Mouse (Mus musculus) embryonic facial prominence, embryonic 11.5 days (tissue): ENCODE measurements at regions not wholly inside any gene's neighbourhood (a gene's known extent, or its start where the extent isn't known, plus 50 kb on each side); places are given as distances from the start of the nearest gene placed in this dataset.
A peak's percentile ranks its signal among the peaks of the same experiment; 100 is the strongest.

ENCODE experiments used
- ATAC-seq: fragments of 200-750 bp; cut with Nextera tagmentation; replicated peaks from 2 replicates; pipeline ENCODE4 v1.8.0; 2017; ENCODE audit warnings: low read depth; ENCODE audit not compliant: insufficient number of reproducible peaks, low FRiP score, low TSS enrichment
- DNase-seq: peaks from one replicate; pipeline ENCODE4 v3.0.0-alpha.2; 2015; ENCODE audit warnings: low spot score
- H3K27ac ChIP-seq: fragments of 300-500 bp; sonication (generic); replicated peaks from 2 replicates; pipeline ENCODE4 v1.5.1; 2014; ENCODE audit warnings: mild to moderate bottlenecking, low read depth, low read length, control low read depth
- H3K27me3 ChIP-seq: fragments of 300-500 bp; sonication (generic); 2 replicates; pipeline ENCODE4 v1.6.1; 2014; ENCODE audit warnings: mild to moderate bottlenecking, low read length, moderate library complexity, mixed read lengths; ENCODE audit not compliant: control insufficient read depth, insufficient read depth
- H3K36me3 ChIP-seq: fragments of 300-500 bp; sonication (generic); replicated peaks from 2 replicates; pipeline ENCODE4 v1.6.1; 2014; ENCODE audit warnings: low read depth, mild to moderate bottlenecking, low read length, moderate library complexity, mixed read lengths; ENCODE audit not compliant: control insufficient read depth, insufficient read depth
- H3K4me1 ChIP-seq: fragments of 300-500 bp; sonication (generic); 2 replicates; pipeline ENCODE4 v1.6.1; 2014; ENCODE audit warnings: low read length, mixed read lengths; ENCODE audit not compliant: control insufficient read depth, insufficient read depth
- H3K4me2 ChIP-seq: fragments of 300-500 bp; sonication (generic); 2 replicates; pipeline ENCODE4 v1.6.1; 2014; ENCODE audit warnings: low read depth, mild to moderate bottlenecking, control low read depth, low read length, moderate library complexity
- H3K4me3 ChIP-seq: fragments of 300-500 bp; sonication (generic); 2 replicates; pipeline ENCODE4 v1.5.1; 2014; ENCODE audit warnings: low read depth, low read length, control low read depth
- H3K9ac ChIP-seq: fragments of 300-500 bp; sonication (generic); replicated peaks from 2 replicates; pipeline ENCODE4 v1.6.1; 2014; ENCODE audit warnings: mild to moderate bottlenecking, control low read depth, low read length
- H3K9me3 ChIP-seq: fragments of 300-500 bp; sonication (generic); replicated peaks from 2 replicates; pipeline ENCODE4 v1.6.1; 2016; ENCODE audit warnings: mild to moderate bottlenecking, low read length, inconsistent platforms, mixed read lengths; ENCODE audit not compliant: control insufficient read depth
- WGBS: fragments of 180-500 bp; shearing (Covaris S2); extraction: QIAGEN DNeasy Blood & Tissue Kit; methylation state at CpG from one replicate; pipeline ENCODE4 v1.1.7; 2014; 5-methylcytosine and 5-hydroxymethylcytosine counted together

DNA sequence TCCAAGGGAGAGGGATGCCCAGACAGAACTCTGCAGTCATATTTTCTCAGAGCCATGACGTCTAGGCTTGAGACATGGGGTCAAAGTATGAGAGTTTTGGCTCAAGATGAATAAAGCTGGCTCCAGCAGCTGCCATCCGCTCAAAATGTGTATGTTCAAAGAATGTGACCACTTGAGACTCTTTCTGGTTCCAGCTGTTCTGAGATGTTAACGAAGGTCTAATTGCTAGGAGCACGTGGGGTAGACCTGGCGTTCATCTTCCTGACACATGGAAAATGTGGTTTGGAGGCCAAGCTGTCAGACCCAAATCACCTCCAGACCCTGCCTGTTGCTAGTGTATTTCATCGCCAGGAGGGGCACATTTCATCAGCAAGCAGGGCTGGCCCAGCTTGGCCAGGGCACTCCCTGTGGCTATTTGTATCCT lies 58.9 kb upstream of the Ankrd1 start:
- peak; percentile 56 for DNase-seq
- Histone ChIP-seq H3K36me3 (no peaks in the 10 kb centered on the region), H3K4me1 (no peaks in the 10 kb centered on the region), H3K9ac (no peak overlapping the region), H3K27ac (no peak overlapping the region), H3K9me3 (no peaks in the 10 kb centered on the region), H3K27me3 (no peaks in the 10 kb centered on the region), H3K4me2 (no peak overlapping the region), H3K4me3 (no peak overlapping the region)
- no peak for ATAC-seq
- WGBS: 56% methylated on average over 6 of the region's 6 CpGs

DNA sequence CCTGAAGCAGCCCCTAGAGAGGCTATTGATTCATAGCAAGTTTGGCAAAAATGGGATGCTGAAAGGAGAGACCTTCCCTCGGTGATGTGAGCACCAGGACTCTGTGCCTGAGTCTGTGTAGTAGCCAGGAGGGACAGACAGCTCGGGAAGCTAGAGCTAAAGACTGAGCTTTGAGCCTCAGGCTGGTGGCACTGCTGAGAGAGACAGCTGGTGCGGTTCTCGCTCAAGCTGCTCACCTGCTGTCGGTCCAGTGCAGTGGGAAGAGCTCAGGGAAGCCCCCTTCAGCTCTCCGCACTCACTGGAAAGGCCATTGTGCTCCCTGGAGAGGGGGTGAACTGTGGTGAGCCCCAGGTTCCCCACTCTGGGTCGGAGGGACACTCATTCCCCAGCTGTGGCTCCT lies 60.4 kb upstream of the Ankrd1 start:
- Histone ChIP-seq H3K27ac (no peak overlapping the region), H3K9ac (no peak overlapping the region), H3K4me2 (no peak overlapping the region), H3K9me3 (no peaks in the 10 kb centered on the region), H3K27me3 (no peaks in the 10 kb centered on the region), H3K4me1 (no peaks in the 10 kb centered on the region), H3K4me3 (no peak overlapping the region), H3K36me3 (no peaks in the 10 kb centered on the region)
- ATAC-seq (no peak), DNase-seq (no peak)
- 71% methylated on average over 7 of the region's 7 CpGs for WGBS

DNA sequence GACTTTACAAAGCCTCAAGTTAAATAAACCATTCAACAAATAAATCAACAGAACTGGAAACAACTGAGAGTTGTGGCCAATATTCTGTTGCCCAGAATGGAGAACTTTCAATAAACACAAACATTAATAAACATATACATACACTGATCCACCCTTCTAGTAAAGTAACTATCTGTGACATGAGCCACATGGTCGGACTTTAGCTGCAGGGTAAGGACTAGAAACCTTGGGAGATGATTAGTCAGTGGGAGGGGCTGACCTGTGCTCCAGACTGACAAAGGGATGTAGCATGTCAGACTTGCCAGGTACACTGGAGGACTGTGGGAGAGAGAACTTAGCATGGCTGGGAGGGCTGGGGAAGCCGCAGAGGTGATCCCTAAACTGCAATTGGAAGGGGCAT lies 61.6 kb upstream of the Ankrd1 start:
- no peaks in the 10 kb centered on the region for H3K36me3 ChIP-seq
- no peaks in the 10 kb centered on the region for H3K9me3 ChIP-seq
- H3K4me3 ChIP-seq: no peak overlapping the region
- no peaks in the 10 kb centered on the region for H3K27me3 ChIP-seq
- H3K4me1 ChIP-seq: no peaks in the 10 kb centered on the region
- no peak overlapping the region for H3K27ac ChIP-seq
- no peak overlapping the region for H3K9ac ChIP-seq
- no peak overlapping the region for H3K4me2 ChIP-seq
- ATAC-seq (no peak), DNase-seq (no peak)
- 50% methylated on average over 2 of the region's 2 CpGs for WGBS

DNA sequence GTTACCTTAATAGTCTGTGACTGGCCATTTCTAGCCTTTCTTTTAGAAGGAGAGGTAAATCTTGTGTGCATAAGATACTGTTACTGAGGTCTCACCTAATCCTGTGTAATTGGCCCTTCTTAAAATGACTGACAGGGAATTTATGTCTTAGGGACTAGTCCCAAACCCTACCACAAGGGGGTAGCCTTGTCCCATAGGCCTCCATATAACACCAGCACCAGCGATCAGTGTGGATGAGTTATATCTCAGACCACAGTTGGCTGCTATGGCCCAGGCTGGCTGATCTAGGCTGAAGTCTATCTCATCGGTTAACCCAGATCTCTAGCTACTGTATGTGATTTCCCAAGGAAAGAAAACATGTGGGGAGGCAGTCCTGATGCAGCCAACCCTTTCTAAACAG lies 63.2 kb upstream of the Ankrd1 start:
- H3K27ac ChIP-seq: no peak overlapping the region
- no peak overlapping the region for H3K4me3 ChIP-seq
- H3K4me1 ChIP-seq: no peaks in the 10 kb centered on the region
- no peaks in the 10 kb centered on the region for H3K27me3 ChIP-seq
- WGBS: 32% methylated on average over 2 of the region's 2 CpGs
- DNase-seq (peak; percentile 76), ATAC-seq (peak; percentile 69)
- no peaks in the 10 kb centered on the region for H3K9me3 ChIP-seq
- no peak overlapping the region for H3K4me2 ChIP-seq
- H3K36me3 ChIP-seq: no peaks in the 10 kb centered on the region
- H3K9ac ChIP-seq: no peak overlapping the region

DNA sequence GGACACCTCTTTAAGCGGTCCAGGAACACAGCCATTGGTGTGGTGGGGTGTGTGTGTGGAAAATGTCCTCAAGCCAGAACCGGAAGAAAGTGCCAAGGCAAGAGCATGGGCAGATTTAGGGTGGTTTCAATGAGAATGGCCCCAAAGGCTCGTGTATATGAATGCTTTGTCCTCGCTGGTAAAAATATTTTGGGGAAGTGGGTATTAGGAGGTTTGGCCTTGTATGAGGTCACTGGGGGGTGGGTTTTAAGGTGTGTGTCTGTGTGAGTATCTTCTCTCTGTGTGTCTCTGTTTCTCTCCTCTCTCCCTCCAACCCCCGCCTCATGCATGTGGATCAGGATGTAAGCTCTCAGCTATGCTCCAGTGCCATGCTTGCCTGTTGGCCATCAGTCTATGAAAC lies 69.8 kb upstream of the Ankrd1 start:
- Histone ChIP-seq H3K9me3 (no peaks in the 10 kb centered on the region), H3K4me2 (no peak overlapping the region), H3K9ac (no peak overlapping the region), H3K4me1 (no peaks in the 10 kb centered on the region), H3K4me3 (no peak overlapping the region), H3K27ac (no peak overlapping the region), H3K27me3 (no peaks in the 10 kb centered on the region), H3K36me3 (no peaks in the 10 kb centered on the region)
- no peak for DNase-seq
- no peak for ATAC-seq
- 93% methylated on average over 5 of the region's 5 CpGs for WGBS

DNA sequence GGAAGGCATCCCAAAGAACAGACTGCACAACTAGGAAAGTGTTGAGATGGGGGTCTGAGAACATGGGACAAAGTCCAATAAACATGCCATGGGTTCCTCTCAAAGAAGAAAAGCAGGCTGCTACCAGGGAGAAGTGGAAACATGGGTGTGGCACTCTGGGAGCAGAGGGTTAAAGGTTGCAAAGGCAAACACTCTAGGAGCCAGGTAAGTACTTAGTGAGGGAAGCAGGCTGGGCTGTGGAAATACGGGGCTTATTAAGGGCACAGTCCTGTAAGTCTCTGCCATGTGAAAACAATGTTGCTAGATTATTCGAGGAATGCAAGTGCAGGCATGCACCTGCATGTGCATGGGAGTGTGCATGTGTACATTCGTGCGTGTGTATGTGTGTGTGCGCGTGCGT lies 71.7 kb upstream of the Ankrd1 start:
- no peaks in the 10 kb centered on the region for H3K27me3 ChIP-seq
- DNase-seq (no peak), ATAC-seq (no peak)
- no peaks in the 10 kb centered on the region for H3K4me1 ChIP-seq
- no peak overlapping the region for H3K27ac ChIP-seq
- H3K9me3 ChIP-seq: no peaks in the 10 kb centered on the region
- H3K36me3 ChIP-seq: no peaks in the 10 kb centered on the region
- H3K4me3 ChIP-seq: no peak overlapping the region
- 87% methylated on average over 7 of the region's 7 CpGs for WGBS
- no peak overlapping the region for H3K9ac ChIP-seq
- no peak overlapping the region for H3K4me2 ChIP-seq

DNA sequence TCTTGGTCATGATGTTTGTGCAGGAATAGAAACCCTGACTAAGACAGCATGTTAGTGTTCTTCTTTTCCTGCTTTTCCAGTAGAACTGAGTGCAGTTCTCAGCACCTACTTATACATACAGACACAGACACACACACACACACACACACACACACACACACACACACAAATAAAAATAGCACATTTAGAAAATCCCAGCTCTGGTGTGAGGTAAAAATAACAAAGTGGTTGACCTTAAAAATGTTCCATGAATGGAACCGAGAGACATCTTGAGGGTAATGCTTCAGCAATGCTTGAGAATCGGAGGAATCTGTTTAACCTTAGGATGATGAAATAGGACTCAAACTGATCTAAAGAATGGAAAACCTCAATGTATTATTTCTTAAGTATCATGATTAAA lies 84.4 kb upstream of the Ankrd1 start:
- no peak overlapping the region for H3K9ac ChIP-seq
- no peak overlapping the region for H3K4me2 ChIP-seq
- ATAC-seq: no peak
- H3K4me1 ChIP-seq: no peaks in the 10 kb centered on the region
- no peak overlapping the region for H3K4me3 ChIP-seq
- no peak overlapping the region for H3K27ac ChIP-seq
- H3K9me3 ChIP-seq: no peaks in the 10 kb centered on the region
- no peaks in the 10 kb centered on the region for H3K36me3 ChIP-seq
- no peak for DNase-seq
- no peaks in the 10 kb centered on the region for H3K27me3 ChIP-seq
- WGBS: 91% methylated on average over 2 of the region's 2 CpGs

DNA sequence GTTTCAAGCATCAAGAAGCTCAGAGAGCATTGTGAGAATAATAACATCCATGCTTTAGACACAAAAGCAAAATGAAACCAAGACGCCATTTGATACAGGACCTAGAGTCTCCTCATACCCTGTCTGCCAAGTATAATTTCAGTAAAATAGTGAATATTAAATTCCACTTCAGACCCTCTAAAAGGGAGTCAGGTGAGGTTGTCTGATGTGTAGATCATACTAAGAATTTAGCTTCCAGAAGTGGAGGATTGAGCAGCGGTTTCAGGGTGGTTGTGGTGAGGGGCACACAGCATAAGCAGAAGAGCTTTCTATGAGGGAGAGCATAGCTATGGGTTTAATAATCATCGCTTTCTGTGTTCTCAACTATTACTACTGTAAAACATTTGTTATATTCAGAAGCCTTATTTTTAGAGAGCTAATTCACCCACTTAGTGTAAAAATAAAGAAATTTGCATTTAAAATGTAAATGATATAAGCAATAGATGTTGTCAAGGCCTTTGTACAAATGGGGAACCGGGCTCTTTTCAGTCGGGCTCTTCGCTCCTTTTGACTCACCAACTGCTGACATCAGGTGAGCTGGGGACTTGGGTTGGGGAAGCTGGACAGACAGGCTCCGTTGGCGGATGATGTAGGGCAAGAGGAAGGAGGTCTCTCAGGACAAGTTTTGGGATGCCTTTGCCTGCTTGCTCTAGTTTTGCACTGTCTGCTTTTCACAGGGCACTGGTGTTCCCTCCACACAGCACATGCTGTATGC lies 85.2 kb upstream of the Ankrd1 start:
- 91% methylated on average over 8 of the region's 8 CpGs for WGBS
- ATAC-seq (no peak), DNase-seq (no peak)
- Histone ChIP-seq H3K27me3 (no peaks in the 10 kb centered on the region), H3K4me1 (no peaks in the 10 kb centered on the region), H3K27ac (no peak overlapping the region), H3K36me3 (no peaks in the 10 kb centered on the region), H3K9me3 (no peaks in the 10 kb centered on the region), H3K4me2 (no peak overlapping the region), H3K4me3 (no peak overlapping the region), H3K9ac (no peak overlapping the region)
